Mouse (Mus musculus) C2C12 (cell line): Measurements from ENCODE around the gene Dnajc16. TPM values are rescaled to one million over a fixed set of nuclear protein-coding genes. Genes with fewer than 3 reads are reported as not detected.

Source experiments
- H3K27me3 ChIP-seq: one replicate; pipeline ENCODE4 v1.6.1; 2011; ENCODE audit not compliant: control insufficient read depth, insufficient read depth, insufficient read length
- H3K36me3 ChIP-seq: one replicate; pipeline ENCODE4 v1.6.1; 2011; ENCODE audit not compliant: control insufficient read depth, insufficient read depth
- H3K4me3 ChIP-seq: one replicate; pipeline ENCODE4 v1.5.1; 2011; ENCODE audit warnings: mild to moderate bottlenecking, control low read depth; ENCODE audit not compliant: poor library complexity, insufficient read depth, severe bottlenecking
- H3K79me2 ChIP-seq: one replicate; pipeline ENCODE4 v1.6.1; 2011; ENCODE audit not compliant: control insufficient read depth, insufficient read depth
- H3K79me3 ChIP-seq: one replicate; pipeline ENCODE4 v1.6.1; 2011; ENCODE audit warnings: low read depth, control low read depth
- H3ac ChIP-seq: one replicate; pipeline ENCODE3; 2011; ENCODE audit warnings: low read depth; ENCODE audit not compliant: control insufficient read depth, insufficient read length
- CEBPB ChIP-seq: IDR thresholded peaks from one replicate; pipeline ENCODE4 v1.6.1; 2011; ENCODE audit warnings: low read depth, mild to moderate bottlenecking, control low read depth, moderate library complexity
- CTCF ChIP-seq: IDR thresholded peaks from one replicate; pipeline ENCODE4 v1.5.1; 2011; ENCODE audit not compliant: control insufficient read depth, insufficient read depth, insufficient read length
- FOSL1 ChIP-seq: IDR thresholded peaks from one replicate; pipeline ENCODE4 v1.8.0; 2011; ENCODE audit warnings: mild to moderate bottlenecking, low read length; ENCODE audit not compliant: poor library complexity, insufficient read depth, severe bottlenecking
- MAX ChIP-seq: IDR thresholded peaks from one replicate; pipeline ENCODE4 v1.6.1; 2011; ENCODE audit warnings: mild to moderate bottlenecking, control low read depth
- MYOD1 ChIP-seq: IDR thresholded peaks from one replicate; pipeline ENCODE4 v1.6.1; 2011; ENCODE audit warnings: low read depth; ENCODE audit not compliant: control insufficient read depth, insufficient read length
- MYOG ChIP-seq: IDR thresholded peaks from one replicate; pipeline ENCODE4 v1.6.1; 2011; ENCODE audit not compliant: control insufficient read depth, insufficient read length; ENCODE audit errors: extremely low read depth
- USF1 ChIP-seq: IDR thresholded peaks from one replicate; pipeline ENCODE4 v1.6.1; 2011; ENCODE audit warnings: low read depth, mild to moderate bottlenecking, control low read depth, moderate library complexity
- polyA plus RNA-seq: library from polyadenylated mRNA; unstranded; fragments of >200 nt; fragmentation: generic; extraction: Trizol; gene quantifications from one replicate; pipeline ENCODE4 v1.2.1, GENCODE M21; 2012; ENCODE audit warnings: missing spikeins

The Dnajc16 gene
- polyA plus RNA-seq, 1 experiment: 5.2 TPM

GRCm38 (mm10) chr4:141766668-141767352 lies 23.9 kb downstream of the Dnajc16 start:
- Histone ChIP-seq H3K4me3 (no peak overlapping the region), H3K36me3 (peaks cover 48% of the 10 kb centered on the region), H3K27me3 (no peaks in the 10 kb centered on the region), H3ac (no peak overlapping the region), H3K79me3 (no peaks in the 10 kb centered on the region), H3K79me2 (no peaks in the 10 kb centered on the region)
- TF ChIP-seq USF1 (no peak), MYOD1 (peak; percentile 3), CEBPB (no peak)

- no peaks in the 10 kb centered on the region for H3K27me3 ChIP-seq
- H3K36me3 ChIP-seq: peaks cover 50% of the 10 kb centered on the region
- no peaks in the 10 kb centered on the region for H3K79me2 ChIP-seq
- TF ChIP-seq MYOG (no peak), FOSL1 (no peak), MYOD1 (no peak), USF1 (no peak), CEBPB (no peak), MAX (no peak)
- no peak overlapping the region for H3ac ChIP-seq
- H3K79me3 ChIP-seq: no peaks in the 10 kb centered on the region
- H3K4me3 ChIP-seq: no peak overlapping the region
Observed at GRCm38 (mm10) chr4:141766316-141766667, 24.4 kb downstream of the Dnajc16 start.

GRCm38 (mm10) chr4:141765008-141765407 lies 25.7 kb downstream of the Dnajc16 start:
- Histone ChIP-seq H3K79me3 (no peaks in the 10 kb centered on the region), H3K79me2 (no peaks in the 10 kb centered on the region), H3ac (no peak overlapping the region), H3K4me3 (no peak overlapping the region), H3K27me3 (no peaks in the 10 kb centered on the region), H3K36me3 (peaks cover 42% of the 10 kb centered on the region)
- TF ChIP-seq MAX: no peak
- no peak for TF ChIP-seq CTCF
- no peak for TF ChIP-seq CEBPB
- TF ChIP-seq MYOD1: no peak
- TF ChIP-seq USF1: no peak
- TF ChIP-seq FOSL1: no peak
- TF ChIP-seq MYOG: no peak

GRCm38 (mm10) chr4:141763476-141763875 lies 27.3 kb downstream of the Dnajc16 start:
- TF ChIP-seq CTCF (no peak), MAX (no peak), USF1 (no peak)
- H3K4me3 ChIP-seq: no peak overlapping the region
- no peaks in the 10 kb centered on the region for H3K79me2 ChIP-seq
- H3ac ChIP-seq: no peak overlapping the region
- H3K36me3 ChIP-seq: peaks cover 29% of the 10 kb centered on the region
- H3K27me3 ChIP-seq: no peaks in the 10 kb centered on the region
- H3K79me3 ChIP-seq: no peaks in the 10 kb centered on the region

GRCm38 (mm10) chr4:141762102-141762598 lies 28.6 kb downstream of the Dnajc16 start:
- H3K4me3 ChIP-seq: no peak overlapping the region
- H3K27me3 ChIP-seq: no peaks in the 10 kb centered on the region
- no peaks in the 10 kb centered on the region for H3K79me2 ChIP-seq
- peaks cover 21% of the 10 kb centered on the region for H3K36me3 ChIP-seq
- TF ChIP-seq USF1: no peak
- TF ChIP-seq MYOD1: no peak
- no peak for TF ChIP-seq CEBPB
- TF ChIP-seq FOSL1: no peak
- TF ChIP-seq CTCF: no peak
- no peak for TF ChIP-seq MYOG
- no peak for TF ChIP-seq MAX
- no peaks in the 10 kb centered on the region for H3K79me3 ChIP-seq
- no peak overlapping the region for H3ac ChIP-seq

- no peaks in the 10 kb centered on the region for H3K79me2 ChIP-seq
- TF ChIP-seq CEBPB (no peak), MYOD1 (no peak), FOSL1 (no peak), USF1 (no peak), MAX (no peak)
Observed at GRCm38 (mm10) chr4:141760942-141761341, 29.8 kb downstream of the Dnajc16 start.

More at GRCm38 (mm10) chr4:141760942-141761341, 29.8 kb downstream of the Dnajc16 start:
- H3K36me3 ChIP-seq: peaks cover 14% of the 10 kb centered on the region
- H3ac ChIP-seq: no peak overlapping the region
- no peaks in the 10 kb centered on the region for H3K79me3 ChIP-seq
- no peaks in the 10 kb centered on the region for H3K27me3 ChIP-seq
- no peak overlapping the region for H3K4me3 ChIP-seq
